Mouse (Mus musculus): ENCODE results near the gene Fem1a. TPM values are rescaled to one million over a fixed set of nuclear protein-coding genes. Genes with fewer than 3 reads are reported as not detected.

Gene Fem1a
- 10 to 100 TPM; 69.6 to 73.8 TPM for total RNA-seq (2021)

- DNase-seq = peak; percentile 93
These were observed at the start of gene Fem1a for GRCm38 (mm10) chr17:56256239-56256881. Gene Fem1a (plus strand): TSS chr17:56256810.

GRCm38 (mm10) chr17:56206986-56207674 lies 49.5 kb upstream of the Fem1a start:
- no peak for DNase-seq

- DNase-seq = no peak
These were observed 48.6 kb upstream of the Fem1a start for GRCm38 (mm10) chr17:56207963-56208530.

GRCm38 (mm10) chr17:56208821-56209220 lies 47.8 kb upstream of the Fem1a start:
- DNase-seq = no peak

- no peak for DNase-seq
These were observed 45.5 kb upstream of the Fem1a start for GRCm38 (mm10) chr17:56211090-56211489.

GRCm38 (mm10) chr17:56212676-56213075 lies 43.9 kb upstream of the Fem1a start:
- no peak for DNase-seq

GRCm38 (mm10) chr17:56214229-56214628 lies 42.4 kb upstream of the Fem1a start:
- no peak for DNase-seq

- no peak for DNase-seq
These were observed 38.9 kb upstream of the Fem1a start for GRCm38 (mm10) chr17:56217670-56218069.

- peak; percentile 90 for DNase-seq
These were observed 38.0 kb upstream of the Fem1a start, which contains the start of gene Dpp9 for GRCm38 (mm10) chr17:56218377-56219191. Gene Dpp9 (minus strand): TSS chr17:56218905.

- DNase-seq = no peak
These were observed 37.4 kb upstream of the Fem1a start for GRCm38 (mm10) chr17:56219251-56219650.

GRCm38 (mm10) chr17:56219805-56220204 lies 36.8 kb upstream of the Fem1a start:
- peak; percentile 63 for DNase-seq

GRCm38 (mm10) chr17:56224916-56225315 lies 31.7 kb upstream of the Fem1a start:
- no peak for DNase-seq

- DNase-seq = no peak
These were observed 30.0 kb upstream of the Fem1a start for GRCm38 (mm10) chr17:56226566-56226965.

- DNase-seq = no peak
These were observed 26.7 kb upstream of the Fem1a start for GRCm38 (mm10) chr17:56229943-56230342.

GRCm38 (mm10) chr17:56233389-56233788 lies 23.2 kb upstream of the Fem1a start:
- no peak for DNase-seq

- DNase-seq = peak; percentile 69
These were observed 22.7 kb upstream of the Fem1a start for GRCm38 (mm10) chr17:56233818-56234469.

- DNase-seq = peak; percentile 97
These were observed 14.8 kb upstream of the Fem1a start for GRCm38 (mm10) chr17:56241541-56242401.

GRCm38 (mm10) chr17:56245608-56246007 lies 11.0 kb upstream of the Fem1a start:
- DNase-seq = no peak

- peak; percentile 81 for DNase-seq
These were observed 5.3 kb upstream of the Fem1a start for GRCm38 (mm10) chr17:56251136-56251829.

- DNase-seq = peak; percentile 5
These were observed 1.9 kb upstream of the Fem1a start for GRCm38 (mm10) chr17:56254695-56255094.

- DNase-seq = peak; percentile 66
These were observed 1.2 kb upstream of the Fem1a start for GRCm38 (mm10) chr17:56255429-56255828.

Data from heart, postnatal 4 days (tissue).